Mouse (Mus musculus) heart, adult 2 months (tissue): Measurements from ENCODE around the gene Aagab.

Experiments
- CTCF ChIP-seq: fragments of 200-600 bp; IDR thresholded peaks from 2 replicates; pipeline ENCODE4 v1.8.1; 2022; ENCODE audit warnings: antibody characterized with exemption, mild to moderate bottlenecking, moderate library complexity
- EP300 ChIP-seq: fragments of 200-500 bp; IDR thresholded peaks from 2 replicates; pipeline ENCODE4 v1.6.1; 2011; ENCODE audit warnings: low read depth, low read length, control low read depth; ENCODE audit not compliant: insufficient read depth
- POLR2A ChIP-seq: fragments of 200-500 bp; IDR thresholded peaks from 2 replicates; pipeline ENCODE4 v1.6.1; 2011; ENCODE audit warnings: mild to moderate bottlenecking, low read depth, low read length, control low read depth; ENCODE audit not compliant: insufficient read depth

GRCm38 (mm10) chr9:63660691-63661090 is 58.2 kb downstream of the Aagab start:
- TF ChIP-seq POLR2A (no peak), CTCF (no peak), EP300 (no peak)
